Mouse (Mus musculus) testis, adult 2 months (tissue): ENCODE data around the gene March1. TPM values are rescaled to one million over a fixed set of nuclear protein-coding genes. Genes with fewer than 3 reads are reported as not detected.

Experiments used
- H3K27ac ChIP-seq: fragments of 200-500 bp; 2 replicates; pipeline ENCODE4 v1.5.1; 2012; ENCODE audit warnings: low read depth, low read length; ENCODE audit not compliant: control insufficient read depth, insufficient read depth
- H3K27me3 ChIP-seq: fragments of 200-500 bp; 2 replicates; pipeline ENCODE4 v1.6.1; 2012; ENCODE audit warnings: mild to moderate bottlenecking, low read length, moderate library complexity; ENCODE audit not compliant: control insufficient read depth, insufficient read depth
- H3K36me3 ChIP-seq: fragments of 200-500 bp; 2 replicates; pipeline ENCODE4 v1.6.1; 2012; ENCODE audit warnings: mild to moderate bottlenecking, low read length; ENCODE audit not compliant: control insufficient read depth, insufficient read depth
- H3K4me1 ChIP-seq: fragments of 200-500 bp; 2 replicates; pipeline ENCODE4 v1.6.1; 2012; ENCODE audit warnings: low read length; ENCODE audit not compliant: control insufficient read depth, insufficient read depth
- H3K4me3 ChIP-seq: fragments of 200-500 bp; 2 replicates; pipeline ENCODE4 v1.5.1; 2012; ENCODE audit warnings: low read depth, mild to moderate bottlenecking, low read length, moderate library complexity, mixed read lengths; ENCODE audit not compliant: control insufficient read depth
- CTCF ChIP-seq: fragments of 200-500 bp; IDR thresholded peaks from 2 replicates; pipeline ENCODE4 v1.5.1; 2012; ENCODE audit warnings: low read depth, mild to moderate bottlenecking, inconsistent platforms, low read length, moderate library complexity; ENCODE audit not compliant: control insufficient read depth, insufficient read depth, insufficient replicate concordance
- POLR2A ChIP-seq: fragments of 200-500 bp; IDR thresholded peaks from 2 replicates; pipeline ENCODE4 v1.6.1; 2012; ENCODE audit warnings: low read depth, mild to moderate bottlenecking, inconsistent platforms, low read length, moderate library complexity; ENCODE audit not compliant: control insufficient read depth
- polyA plus RNA-seq: library from polyadenylated mRNA; depleted of rRNA; stranded (reverse); fragments of >200 nt; gene quantifications from 2 replicates; pipeline ENCODE4 v1.2.3, GENCODE M21; 2012

Gene March1
- polyA plus RNA-seq, 1 experiment: 0.07 TPM

GRCm38 (mm10) chr8:66317824-66318223 is 700.1 kb downstream of the March1 start:
- TF ChIP-seq POLR2A (no peak), CTCF (no peak)
- Histone ChIP-seq H3K4me3 (no peak overlapping the region), H3K36me3 (no peaks in the 10 kb centered on the region), H3K27ac (no peak overlapping the region), H3K27me3 (no peaks in the 10 kb centered on the region), H3K4me1 (no peaks in the 10 kb centered on the region)

- peak; percentile 36; the same call in 1 of the 2 replicates for TF ChIP-seq CTCF
- no peak for TF ChIP-seq POLR2A
- Histone ChIP-seq H3K4me1 (no peaks in the 10 kb centered on the region), H3K27ac (no peak overlapping the region), H3K36me3 (no peaks in the 10 kb centered on the region), H3K27me3 (no peaks in the 10 kb centered on the region), H3K4me3 (no peak overlapping the region)
Measured at GRCm38 (mm10) chr8:66323045-66323807, 705.5 kb downstream of the March1 start.

- H3K4me3 ChIP-seq: no peak overlapping the region
- H3K27ac ChIP-seq: no peak overlapping the region
- no peaks in the 10 kb centered on the region for H3K36me3 ChIP-seq
- H3K27me3 ChIP-seq: no peaks in the 10 kb centered on the region
- TF ChIP-seq POLR2A (no peak), CTCF (no peak)
- no peaks in the 10 kb centered on the region for H3K4me1 ChIP-seq
Measured at GRCm38 (mm10) chr8:66326396-66326795, 708.7 kb downstream of the March1 start.

GRCm38 (mm10) chr8:66332206-66332605 is 714.5 kb downstream of the March1 start:
- no peaks in the 10 kb centered on the region for H3K27me3 ChIP-seq
- no peaks in the 10 kb centered on the region for H3K4me1 ChIP-seq
- H3K36me3 ChIP-seq: no peaks in the 10 kb centered on the region
- H3K27ac ChIP-seq: no peak overlapping the region
- no peak for TF ChIP-seq POLR2A
- no peak for TF ChIP-seq CTCF
- no peak overlapping the region for H3K4me3 ChIP-seq

- no peak overlapping the region for H3K4me3 ChIP-seq
- no peaks in the 10 kb centered on the region for H3K36me3 ChIP-seq
- H3K27ac ChIP-seq: no peak overlapping the region
- H3K27me3 ChIP-seq: no peaks in the 10 kb centered on the region
- H3K4me1 ChIP-seq: no peaks in the 10 kb centered on the region
- TF ChIP-seq CTCF: no peak
- no peak for TF ChIP-seq POLR2A
Measured at GRCm38 (mm10) chr8:66334265-66334664, 716.6 kb downstream of the March1 start.

GRCm38 (mm10) chr8:66339551-66339950 is 721.9 kb downstream of the March1 start:
- TF ChIP-seq POLR2A (no peak), CTCF (no peak)
- H3K4me1 ChIP-seq: no peaks in the 10 kb centered on the region
- no peaks in the 10 kb centered on the region for H3K36me3 ChIP-seq
- H3K27me3 ChIP-seq: no peaks in the 10 kb centered on the region
- no peak overlapping the region for H3K27ac ChIP-seq
- H3K4me3 ChIP-seq: no peak overlapping the region

- TF ChIP-seq CTCF (no peak), POLR2A (no peak)
- H3K27ac ChIP-seq: no peak overlapping the region
Measured at GRCm38 (mm10) chr8:66342928-66343327, 725.2 kb downstream of the March1 start.

GRCm38 (mm10) chr8:66362882-66363801 is 745.4 kb downstream of the March1 start:
- Histone ChIP-seq H3K27ac (no peak overlapping the region), H3K27me3 (no peaks in the 10 kb centered on the region), H3K36me3 (no peaks in the 10 kb centered on the region), H3K4me1 (no peaks in the 10 kb centered on the region), H3K4me3 (no peak overlapping the region)
- no peak for TF ChIP-seq POLR2A
- no peak for TF ChIP-seq CTCF

More at GRCm38 (mm10) chr8:66342928-66343327, 725.2 kb downstream of the March1 start:
- Histone ChIP-seq H3K4me1 (no peaks in the 10 kb centered on the region), H3K4me3 (no peak overlapping the region), H3K36me3 (no peaks in the 10 kb centered on the region), H3K27me3 (no peaks in the 10 kb centered on the region)
